Mouse (Mus musculus) left cerebral cortex, postnatal 10 days (tissue): ENCODE data around the gene Jade2. TPM values are rescaled to one million over a fixed set of nuclear protein-coding genes. Genes with fewer than 3 reads are reported as not detected.

Experiments
- DNase-seq, 2 experiments: peaks; one replicate each; pipeline ENCODE4 v3.0.0; 2021 to 2022; ENCODE audit warnings: low spot score in 2 of 2, mixed read lengths in 1 of 2; ENCODE audit errors: extremely low spot score in 1 of 2
- intact Hi-C: fragments of 180-260 bp; cut with DNase I; formaldehyde crosslinking; loops from one replicate; pipeline ENCODE4 v1.15.1; 2025
- total RNA-seq, 2 experiments: library from RNA; stranded (reverse); gene quantifications; 2 replicates each; pipeline ENCODE4 v1.2.3; 2021

Gene Jade2
- total RNA-seq, 2 experiments from 2014 or later: 6.7 to 8.2 TPM

GRCm38 (mm10) chr11:51859561-51859960, 2.1 kb upstream of the Jade2 start:
- intact Hi-C loops: loop anchor here (5.0 kb wide), 1 partner anchor 37 kb away; no protein-coding TSS in a partner anchor

GRCm38 (mm10) chr11:51858528-51859051, 1.1 kb upstream of the Jade2 start:
- intact Hi-C loops: loop anchor here (5.0 kb wide), 1 partner anchor 36 kb away; no protein-coding TSS in a partner anchor
- peak; percentile 31 to 84 for DNase-seq

More at GRCm38 (mm10) chr11:51859561-51859960, 2.1 kb upstream of the Jade2 start:
- no peak for DNase-seq

GRCm38 (mm10) chr11:51857818-51858527, 520 bp upstream of the Jade2 start:
- DNase-seq: peak; percentile 49 to 85
- intact Hi-C loops: loop anchor here (2.0 to 5.0 kb wide), 2 partner anchors 36 to 109 kb away; partner anchors contain the start of gene Cdkn2aipnl

GRCm38 (mm10) chr11:51856616-51857080, 805 bp downstream of the Jade2 start:
- DNase-seq: peak in 1 of 2 experiments; percentile 82
- intact Hi-C loops: loop anchor here (2.0 to 5.0 kb wide), 2 partner anchors 34 to 110 kb away; partner anchors contain the start of gene Cdkn2aipnl

- intact Hi-C loops: loop anchor here (2.0 to 5.0 kb wide), 2 partner anchors 34 to 111 kb away; partner anchors contain the start of gene Cdkn2aipnl
- DNase-seq: peak; percentile 38 to 85
These were observed 1.4 kb downstream of the Jade2 start for GRCm38 (mm10) chr11:51855818-51856615.

- intact Hi-C loops: loop anchor here (5.0 kb wide), 1 partner anchor 33 kb away; no protein-coding TSS in a partner anchor
- DNase-seq: peak; percentile 43 to 93
These were observed 2.3 kb downstream of the Jade2 start for GRCm38 (mm10) chr11:51854981-51855817.

- DNase-seq: no peak
- intact Hi-C loops: no loop called here
These were observed 4.9 kb downstream of the Jade2 start for GRCm38 (mm10) chr11:51852595-51852994.

- intact Hi-C loops: no loop called here
- DNase-seq: no peak
These were observed 5.3 kb downstream of the Jade2 start for GRCm38 (mm10) chr11:51852091-51852521.

- DNase-seq: no peak
- intact Hi-C loops: no loop called here
These were observed 6.6 kb downstream of the Jade2 start for GRCm38 (mm10) chr11:51850741-51851330.

- DNase-seq: no peak
- intact Hi-C loops: no loop called here
These were observed 9.1 kb downstream of the Jade2 start for GRCm38 (mm10) chr11:51848324-51848723.

GRCm38 (mm10) chr11:51847902-51848301, 9.6 kb downstream of the Jade2 start:
- DNase-seq: no peak

GRCm38 (mm10) chr11:51845981-51846883, 11.2 kb downstream of the Jade2 start:
- DNase-seq: no peak
- intact Hi-C loops: no loop called here

More at GRCm38 (mm10) chr11:51847902-51848301, 9.6 kb downstream of the Jade2 start:
- intact Hi-C loops: no loop called here

- no peak for DNase-seq
- intact Hi-C loops: no loop called here
These were observed 12.8 kb downstream of the Jade2 start for GRCm38 (mm10) chr11:51844529-51845098.

GRCm38 (mm10) chr11:51843898-51844297, 13.6 kb downstream of the Jade2 start:
- no peak for DNase-seq
- intact Hi-C loops: no loop called here

- intact Hi-C loops: no loop called here
These were observed 14.3 kb downstream of the Jade2 start for GRCm38 (mm10) chr11:51843168-51843567.

GRCm38 (mm10) chr11:51841149-51841548, 16.3 kb downstream of the Jade2 start:
- DNase-seq: no peak
- intact Hi-C loops: no loop called here

More at GRCm38 (mm10) chr11:51843168-51843567, 14.3 kb downstream of the Jade2 start:
- no peak for DNase-seq
